Mouse (Mus musculus) layer of hippocampus, adult 9-11 months (tissue): Measurements from ENCODE around the gene Kcnip1.
A peak's percentile ranks its signal among the peaks of the same experiment; 100 is the strongest.

Experiments used
- DNase-seq: peaks from one replicate; pipeline ENCODE4 v3.0.0; 2022

Gene Kcnip1

DNA sequence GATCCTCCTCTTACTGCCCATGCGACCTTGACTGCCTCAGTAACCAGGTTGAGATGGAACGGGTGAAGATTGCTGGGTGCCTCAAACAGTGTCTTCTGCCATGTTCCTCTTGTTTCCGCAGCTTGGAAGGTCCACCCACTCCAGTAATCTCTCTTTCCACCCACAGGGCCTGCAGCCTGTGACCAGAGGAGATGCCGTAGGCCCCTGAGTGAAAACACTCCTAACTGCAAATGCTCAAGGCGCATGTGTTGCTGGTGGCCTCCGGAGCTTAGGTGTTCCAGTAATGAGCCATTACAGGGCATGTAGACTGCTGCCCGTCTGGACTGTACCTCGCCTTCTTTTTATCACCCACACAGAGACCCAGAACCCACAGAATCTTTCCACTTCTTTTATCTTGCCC is 55.3 kb downstream of the Kcnip1 start:
- no peak for DNase-seq

DNA sequence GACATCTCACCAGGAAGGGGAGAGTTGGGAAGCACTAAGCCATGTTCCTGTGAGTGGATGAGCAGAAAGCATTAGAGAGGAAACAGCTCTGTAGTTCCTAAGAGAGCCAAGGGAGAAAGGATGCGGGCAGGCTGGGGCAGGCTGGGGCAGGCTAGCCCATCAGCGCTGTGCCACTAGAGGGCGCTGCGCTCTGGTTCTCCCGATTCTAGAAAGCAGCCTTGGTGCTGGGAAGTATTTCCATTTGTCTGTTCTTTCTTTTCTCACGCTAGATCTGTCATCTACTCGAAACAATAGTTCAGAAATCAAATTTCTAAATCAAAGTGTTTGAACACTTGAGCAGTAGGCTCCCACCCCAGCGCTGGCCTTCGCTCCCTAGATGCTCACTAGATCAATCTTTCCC is 58.7 kb downstream of the Kcnip1 start:
- no peak for DNase-seq

DNA sequence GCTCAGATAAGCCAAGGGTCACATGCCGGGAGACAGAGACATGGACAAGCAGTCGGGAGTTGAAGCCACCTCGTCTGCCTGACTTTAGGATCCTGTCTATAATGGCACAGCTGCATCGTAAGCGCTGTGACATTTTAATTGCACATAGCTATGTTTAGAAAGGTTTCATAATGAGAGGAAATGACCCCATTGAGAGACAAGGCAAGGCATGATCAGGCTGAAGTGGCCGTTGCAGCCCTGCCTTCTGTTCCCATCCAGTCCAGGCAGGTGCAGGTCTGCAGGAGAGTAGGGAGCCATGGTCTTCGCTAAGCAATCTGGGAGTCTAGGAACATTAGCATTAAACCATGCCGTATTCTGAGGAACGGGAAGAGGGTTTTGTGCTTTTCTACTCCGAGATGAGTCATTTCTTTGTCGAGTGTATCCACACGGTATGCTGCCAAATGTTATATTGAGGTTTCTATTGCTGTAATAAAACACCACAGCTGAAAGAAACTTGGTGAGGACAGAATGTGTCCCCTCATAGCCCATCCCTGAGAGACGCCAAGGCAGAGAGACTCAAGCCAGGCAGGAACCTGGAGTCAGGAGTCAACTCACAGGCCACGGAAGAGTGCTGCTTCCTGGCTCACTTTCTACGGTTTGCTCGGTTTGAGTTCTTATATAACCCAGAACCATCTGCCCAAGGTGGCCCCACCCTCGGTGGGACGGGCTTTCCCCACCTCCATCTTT is 60.4 kb downstream of the Kcnip1 start:
- DNase-seq: no peak

DNA sequence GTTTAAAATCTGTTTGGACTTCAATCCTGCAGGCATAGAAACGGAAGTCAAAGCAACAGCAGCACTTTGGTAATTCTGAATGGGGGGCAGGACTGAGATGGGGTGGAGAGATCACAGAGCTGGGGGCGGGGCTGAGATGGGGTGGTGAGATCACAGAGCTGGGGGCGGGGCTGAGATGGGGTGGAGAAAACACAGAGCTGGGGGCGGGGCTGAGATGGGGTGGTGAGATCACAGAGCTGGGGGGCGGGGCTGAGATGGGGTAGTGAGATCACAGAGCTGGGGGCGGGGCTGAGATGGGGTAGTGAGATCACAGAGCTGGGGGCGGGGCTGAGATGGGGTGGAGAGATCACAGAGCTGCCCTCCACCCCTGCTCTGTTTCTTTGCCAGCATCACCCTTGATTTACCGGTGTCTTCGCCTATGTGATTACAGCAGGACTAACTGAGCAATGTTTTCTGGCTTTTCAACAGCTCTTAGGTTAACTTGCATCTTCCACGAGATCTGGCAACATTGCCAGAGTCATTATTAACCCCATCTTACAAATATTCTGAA is 61.0 kb downstream of the Kcnip1 start:
- DNase-seq: no peak

DNA sequence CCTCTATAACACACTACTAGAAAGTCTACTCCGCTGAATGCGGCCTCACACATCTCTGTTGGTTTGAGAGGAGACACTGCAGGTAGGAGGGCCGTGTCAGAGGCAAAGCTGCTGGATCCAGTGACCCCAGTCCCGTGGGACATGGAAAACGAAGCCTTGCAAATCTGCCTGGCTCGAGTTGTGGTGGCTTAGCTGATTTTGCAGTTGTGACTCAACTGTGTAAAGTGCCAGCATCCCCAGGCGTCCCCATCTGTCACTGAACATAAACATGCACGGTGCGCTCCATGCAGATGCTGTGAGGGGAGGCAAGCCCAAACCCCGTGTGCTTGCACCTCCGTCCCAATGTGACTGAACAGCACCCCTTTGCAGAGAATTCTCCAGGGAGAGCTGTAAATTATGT is 63.5 kb downstream of the Kcnip1 start:
- no peak for DNase-seq

DNA sequence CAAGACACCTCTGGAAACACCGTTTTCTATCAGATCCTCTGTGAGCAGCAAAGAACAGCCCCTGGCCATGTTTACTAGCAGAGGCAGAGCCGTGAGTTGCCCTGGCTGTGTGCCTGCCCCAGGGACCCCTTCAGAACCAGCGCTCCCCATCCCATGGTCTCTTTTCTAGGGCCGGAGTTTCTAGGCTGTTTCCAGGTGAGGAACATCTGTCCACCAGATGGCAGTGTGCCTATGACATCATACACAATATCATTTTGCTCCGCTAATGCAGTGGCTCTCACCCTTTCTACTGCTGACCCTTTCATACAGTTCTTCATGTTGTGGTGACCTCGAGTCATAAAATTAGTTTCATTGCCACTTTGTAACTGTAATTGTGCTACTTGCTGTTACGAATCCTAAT is 64.3 kb downstream of the Kcnip1 start:
- DNase-seq: no peak

DNA sequence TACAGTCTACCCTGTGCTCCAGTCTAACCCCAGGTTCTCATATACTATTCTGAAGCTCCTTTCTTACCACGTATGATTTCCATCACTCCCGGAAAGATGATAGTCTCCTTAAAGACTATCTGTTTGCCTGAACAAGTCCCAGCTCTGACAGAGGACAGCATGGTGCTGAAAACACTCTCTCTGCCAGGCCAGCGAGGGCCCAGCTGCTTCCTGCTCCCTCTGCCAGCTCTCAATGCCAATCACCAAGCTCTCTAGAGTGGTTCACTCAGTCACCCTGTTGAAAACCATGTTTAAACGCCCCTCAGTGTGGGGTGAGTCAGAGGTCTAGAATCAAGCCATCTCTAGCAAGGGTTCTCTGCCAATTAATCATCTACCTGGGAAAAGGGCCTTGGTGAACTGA is 65.1 kb downstream of the Kcnip1 start:
- peak; percentile 11 for DNase-seq

DNA sequence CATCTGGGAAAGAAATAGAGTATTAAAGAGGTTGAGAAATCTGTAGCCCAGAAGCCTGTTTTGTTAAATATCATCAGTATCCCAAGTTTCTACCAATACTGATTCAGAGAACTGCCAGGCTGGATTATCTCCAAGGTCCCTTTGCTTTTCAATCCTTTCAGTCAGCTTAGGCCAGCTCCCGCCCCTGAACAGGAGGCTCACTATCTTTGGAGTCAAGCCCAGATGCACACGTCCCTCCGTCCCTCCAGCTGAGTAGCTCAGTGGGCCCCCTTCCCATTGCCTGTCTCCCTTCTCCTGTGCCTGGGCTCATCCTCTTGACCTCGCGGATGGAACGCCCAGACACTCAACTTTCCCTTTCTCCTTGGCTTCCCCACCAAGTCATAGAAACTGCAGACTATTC is 65.6 kb downstream of the Kcnip1 start:
- no peak for DNase-seq

DNA sequence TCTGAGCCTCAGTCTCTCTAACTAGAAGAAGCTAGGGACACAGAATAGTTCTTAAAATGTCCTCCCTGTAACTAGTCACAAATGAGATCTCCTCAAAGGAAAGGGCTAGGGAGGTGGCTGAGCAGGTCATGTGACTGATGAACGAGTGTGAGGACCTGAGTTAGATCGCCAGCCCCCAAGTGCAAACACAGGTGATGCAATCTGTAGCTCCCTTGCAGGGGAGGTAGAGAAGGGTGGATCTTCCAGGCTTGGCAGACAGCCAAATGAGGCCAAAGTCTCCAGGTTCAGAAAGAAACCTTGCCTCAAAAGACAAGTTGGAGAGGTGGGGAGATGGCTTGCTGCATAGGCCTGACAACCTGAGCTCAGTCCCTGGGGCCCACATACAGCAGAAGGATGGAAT is 66.4 kb downstream of the Kcnip1 start:
- no peak for DNase-seq

DNA sequence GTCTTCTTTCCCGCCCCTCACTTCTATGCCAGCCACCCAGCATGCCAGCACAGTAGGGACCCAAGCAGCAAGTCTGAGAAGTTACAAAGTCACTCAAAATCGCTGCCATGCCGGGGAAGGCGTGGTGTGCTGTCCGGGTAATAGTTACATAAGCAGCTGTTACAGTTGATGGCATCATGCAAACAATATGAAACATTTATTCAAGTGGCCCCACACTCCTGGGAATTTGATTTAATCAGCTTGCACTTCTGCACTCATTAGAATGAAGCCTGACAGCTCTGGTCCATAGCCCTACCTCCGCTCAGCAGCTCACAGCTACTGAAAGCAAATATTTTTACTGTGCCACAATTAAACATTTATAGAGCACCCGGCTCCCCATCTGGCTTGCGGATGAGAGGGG is 67.2 kb downstream of the Kcnip1 start:
- DNase-seq: no peak

DNA sequence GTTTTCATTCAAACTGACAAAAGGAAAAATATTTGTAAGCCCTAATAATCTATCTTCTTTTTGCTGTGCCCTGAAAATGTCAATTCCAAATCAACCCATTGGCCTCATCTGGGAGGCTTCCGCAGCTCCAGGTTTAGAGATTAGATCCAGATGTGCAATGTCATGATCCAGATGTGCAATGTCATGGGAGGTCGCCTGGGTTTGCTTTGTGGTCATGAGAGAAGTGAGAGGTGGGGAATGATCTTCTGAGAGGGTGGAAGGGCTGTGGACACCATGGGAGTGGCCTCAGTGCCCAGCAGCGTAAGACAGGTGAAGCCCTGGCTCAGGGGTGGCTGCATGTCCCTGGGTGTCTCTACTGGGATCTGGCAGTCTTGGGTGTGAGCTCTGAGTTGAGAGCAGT is 69.9 kb downstream of the Kcnip1 start:
- DNase-seq: no peak

DNA sequence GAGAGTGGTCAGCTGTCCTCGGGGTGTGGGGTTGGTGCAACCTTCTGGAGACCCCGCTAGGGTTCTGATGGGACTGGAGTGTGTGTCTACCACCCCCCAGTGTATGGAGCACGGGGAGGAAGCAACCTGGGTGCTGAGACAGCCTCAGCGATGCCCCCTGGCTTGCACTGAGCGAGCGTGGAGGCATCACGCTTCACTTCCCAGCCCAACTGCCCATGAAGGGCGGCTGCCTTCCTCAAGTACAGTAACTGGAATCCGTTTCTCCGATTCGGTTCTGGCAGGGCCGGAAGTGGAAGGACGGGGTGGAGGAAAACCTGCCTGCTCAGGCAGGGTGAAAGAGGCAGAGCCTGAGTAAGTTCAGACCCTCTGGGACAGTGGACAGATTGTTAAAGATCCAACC is 71.5 kb downstream of the Kcnip1 start:
- no peak for DNase-seq

DNA sequence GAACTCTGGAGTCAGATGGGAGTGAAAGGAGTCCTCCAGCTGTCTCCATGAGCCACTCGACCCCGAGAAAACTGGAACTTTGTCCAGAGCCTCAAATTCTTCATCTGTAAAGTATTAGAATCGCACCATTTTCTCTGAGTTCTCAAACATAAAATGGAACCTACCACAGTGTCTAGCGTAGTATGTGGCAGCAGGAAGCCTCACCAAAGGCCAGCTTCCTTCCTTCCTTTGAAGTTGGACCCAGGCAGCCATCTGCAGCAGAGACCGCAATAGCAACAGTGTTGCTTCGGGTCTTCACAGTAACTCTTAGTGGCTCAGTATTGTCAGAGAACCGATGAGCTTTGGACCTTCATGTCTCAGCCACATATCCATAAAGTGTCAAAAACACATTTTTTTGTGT is 73.1 kb downstream of the Kcnip1 start:
- no peak for DNase-seq

DNA sequence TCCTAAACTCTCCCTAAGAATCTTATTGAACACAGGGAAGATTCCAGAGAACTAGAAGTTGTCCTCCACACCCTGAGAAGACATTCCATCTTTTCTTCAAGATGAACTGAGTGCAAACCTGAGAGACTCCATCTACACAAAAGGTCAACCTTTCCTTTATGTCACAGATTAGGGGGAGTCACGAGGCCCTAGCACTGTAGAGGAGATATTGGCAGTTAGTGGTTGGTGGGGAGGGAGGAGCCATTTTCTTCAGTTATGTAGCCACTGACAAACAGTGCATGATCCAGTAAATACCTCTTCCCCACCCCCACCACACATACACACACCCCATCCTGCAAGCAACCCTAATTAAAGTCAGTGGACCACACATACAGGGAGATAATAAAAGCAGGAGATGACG is 74.5 kb downstream of the Kcnip1 start:
- DNase-seq: no peak

DNA sequence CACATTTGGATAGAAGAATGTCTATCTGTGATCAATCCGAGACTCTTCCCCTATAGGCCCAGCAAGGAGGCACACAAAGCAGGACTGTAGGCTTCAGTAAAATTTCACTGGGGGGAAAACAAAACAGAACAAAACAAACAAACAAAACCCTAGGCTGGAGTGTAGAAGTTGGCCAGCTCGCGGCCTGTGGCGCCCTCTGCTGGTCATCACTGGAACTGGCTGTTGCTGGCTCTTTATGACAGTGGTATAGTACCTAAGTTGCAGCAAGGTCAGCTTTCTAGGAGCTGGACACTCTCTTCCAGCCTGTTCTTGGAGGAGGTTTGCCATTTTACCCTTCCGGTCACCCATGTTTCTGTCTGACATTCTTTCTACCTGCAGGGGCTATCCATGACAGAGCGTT is 75.4 kb downstream of the Kcnip1 start:
- DNase-seq: peak; percentile 28

DNA sequence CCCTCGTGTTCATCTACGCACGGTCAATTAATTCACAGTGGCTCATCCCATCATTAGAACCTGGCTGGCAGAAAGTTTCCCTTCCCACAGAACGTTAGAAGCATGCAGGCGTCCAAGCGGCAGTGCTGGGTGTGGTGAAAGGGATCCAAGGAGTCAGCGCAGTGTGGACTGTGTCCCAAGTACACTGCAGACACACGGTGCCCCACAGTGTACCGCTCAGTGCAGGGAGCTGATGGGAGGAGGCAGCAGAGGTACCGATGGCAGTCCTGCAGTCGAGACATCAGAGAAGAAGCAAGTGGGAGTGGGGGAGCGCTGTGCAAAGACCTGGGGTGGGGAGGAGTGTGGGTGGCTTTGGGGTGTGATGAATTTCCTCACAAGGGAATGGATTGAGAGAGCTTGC is 78.7 kb downstream of the Kcnip1 start:
- DNase-seq: no peak

DNA sequence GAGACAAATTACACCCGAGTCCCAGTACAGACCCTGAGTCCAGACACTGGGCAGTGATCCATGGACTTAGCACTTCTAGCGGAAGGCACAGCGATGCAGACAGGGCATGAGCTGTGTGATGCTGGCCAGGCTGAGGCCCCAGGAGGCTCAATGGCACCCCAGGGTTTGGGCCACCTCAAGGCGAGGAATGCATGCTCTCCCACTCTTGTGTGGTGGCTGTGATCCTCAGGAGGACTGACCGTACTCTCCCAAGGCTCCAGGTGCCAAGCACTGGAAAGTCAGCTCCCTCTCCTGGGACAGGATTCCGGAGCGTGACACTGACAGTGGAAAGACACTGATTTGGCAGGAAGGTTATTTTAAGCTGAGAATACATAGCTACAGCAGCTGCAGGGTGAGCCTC is 79.9 kb downstream of the Kcnip1 start:
- DNase-seq: no peak

DNA sequence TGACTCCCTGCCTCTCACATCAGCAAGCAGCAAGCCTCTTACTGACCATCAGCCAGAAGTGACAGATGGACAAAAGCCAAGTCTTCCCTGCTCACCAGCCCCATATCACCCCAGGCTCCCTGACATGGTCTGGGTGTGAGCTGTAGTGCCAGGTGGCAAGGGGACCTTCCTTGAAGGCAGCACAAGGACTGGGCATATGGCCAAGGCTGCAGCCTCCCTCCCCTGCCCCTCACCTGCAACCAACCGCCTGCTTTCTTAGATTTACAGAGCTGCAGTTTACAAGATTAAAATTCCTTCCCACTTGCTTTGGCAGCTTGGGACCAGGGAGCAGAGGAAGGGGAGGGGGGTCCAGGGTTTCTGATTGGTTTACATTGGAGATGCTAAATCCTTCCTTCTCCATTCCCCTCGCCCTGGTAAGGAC is 80.8 kb downstream of the Kcnip1 start:
- no peak for DNase-seq

DNA sequence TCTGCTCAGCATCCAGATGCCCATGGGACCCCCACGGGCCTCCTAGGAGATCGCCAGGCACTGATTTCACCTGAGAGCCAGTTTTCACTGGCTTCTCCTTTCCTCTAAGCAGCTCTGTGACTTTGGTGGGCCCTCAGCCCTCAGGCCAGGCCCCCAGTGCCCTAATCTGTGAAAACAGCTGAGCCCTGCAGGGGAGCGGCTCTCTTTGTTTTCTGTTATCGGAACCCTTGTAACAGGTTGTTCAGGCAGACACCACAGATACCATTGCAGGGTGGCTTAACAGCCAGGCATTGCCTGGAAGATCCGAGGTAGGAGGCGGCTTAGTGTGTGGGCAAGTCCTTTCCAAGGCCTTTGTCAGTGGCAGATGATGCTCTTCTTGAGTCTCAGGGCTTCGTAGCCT is 82.0 kb downstream of the Kcnip1 start:
- DNase-seq: no peak

DNA sequence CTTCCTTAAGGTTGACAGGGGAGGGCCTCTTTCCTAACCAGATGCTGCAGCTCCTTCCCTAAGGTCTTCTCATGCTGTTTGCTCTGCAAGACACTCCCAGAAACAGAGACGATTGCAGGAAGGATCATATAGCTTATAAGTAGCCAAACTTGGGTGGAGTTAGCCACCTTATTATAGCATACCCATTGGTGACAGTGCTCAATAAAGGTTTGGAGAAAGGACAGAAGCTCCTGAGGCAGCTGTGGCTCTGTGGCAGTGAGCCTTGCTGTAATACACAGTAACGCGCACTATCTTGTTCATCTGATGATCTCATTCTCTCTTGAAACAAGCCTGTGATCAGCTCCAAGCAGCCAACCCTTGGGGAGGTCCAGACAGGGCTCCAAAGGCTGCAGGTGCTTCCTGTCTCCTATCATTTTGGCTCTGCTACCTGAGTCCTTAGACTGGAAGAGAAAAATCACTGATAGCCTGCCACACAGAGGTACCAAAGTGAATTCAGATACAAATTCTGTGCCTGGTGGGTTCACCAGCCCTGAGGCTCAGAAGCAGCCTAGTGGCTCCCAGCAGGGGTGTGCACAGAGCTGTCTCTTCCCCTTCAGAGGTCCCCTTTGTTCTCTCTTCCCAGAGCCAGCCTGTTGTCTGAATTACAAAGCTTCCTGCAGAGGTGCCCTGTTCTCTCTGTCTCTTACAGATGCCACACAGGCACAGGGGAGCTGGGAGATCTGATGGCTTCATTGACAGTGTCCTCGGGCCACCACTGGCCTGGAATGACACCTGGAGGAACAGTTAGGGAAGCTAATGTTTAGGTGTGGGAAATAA is 84.4 kb downstream of the Kcnip1 start:
- DNase-seq: no peak

DNA sequence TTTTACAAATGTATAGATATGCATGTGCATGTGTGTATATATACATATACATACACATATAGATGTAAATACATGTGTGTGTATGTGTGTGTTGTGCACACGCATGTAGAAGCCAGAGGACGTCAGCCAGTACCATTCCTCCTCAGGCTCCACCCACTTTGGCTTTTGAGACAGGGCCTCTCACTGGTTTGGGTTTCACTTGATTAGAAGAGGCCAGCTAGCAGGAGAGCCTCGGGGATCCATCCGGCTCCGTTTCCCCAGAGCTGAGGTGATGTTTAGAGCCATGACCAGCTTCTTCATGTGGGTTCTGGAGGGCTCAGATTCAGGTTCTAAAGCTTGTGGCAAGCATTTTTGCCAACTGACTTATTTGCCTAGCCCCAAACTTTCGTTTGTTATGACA is 89.5 kb downstream of the Kcnip1 start:
- DNase-seq: no peak

DNA sequence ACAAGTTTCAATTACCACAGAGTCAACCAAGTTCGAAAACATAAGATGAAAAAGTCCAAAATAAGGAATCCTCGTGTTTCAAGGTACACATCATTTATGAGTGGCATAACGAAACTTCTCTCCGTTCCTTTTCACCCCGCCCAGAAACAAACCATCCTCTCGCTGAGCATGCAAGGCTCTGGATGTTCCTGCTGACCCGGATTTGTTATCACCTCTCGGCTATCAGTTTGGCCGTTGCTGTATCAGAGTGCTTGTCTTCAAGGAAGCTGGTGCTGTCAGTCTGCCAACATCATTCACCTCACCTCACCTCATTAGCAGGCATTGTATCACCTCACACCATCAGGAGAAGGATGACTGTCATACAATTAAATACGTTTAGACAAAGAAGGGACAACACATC is 90.6 kb downstream of the Kcnip1 start:
- no peak for DNase-seq

DNA sequence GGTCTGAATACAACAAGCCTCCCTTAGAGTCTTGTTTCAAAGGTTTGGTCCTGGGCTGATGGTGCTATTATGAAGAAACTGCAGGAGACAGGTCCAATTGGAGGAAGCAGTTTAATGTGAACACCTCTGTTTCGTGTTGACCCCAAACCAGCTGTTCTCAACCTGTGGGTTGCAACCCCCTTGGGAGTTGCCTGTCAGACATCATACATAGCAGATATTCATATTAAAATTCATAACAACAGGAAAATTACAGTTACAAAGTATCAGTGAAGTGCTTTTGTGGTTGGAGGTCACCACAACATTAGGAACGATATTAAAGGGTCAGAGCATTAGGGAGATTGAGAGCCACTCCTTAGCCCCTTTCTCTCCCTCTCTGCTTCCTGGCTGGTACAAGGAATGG is 91.2 kb downstream of the Kcnip1 start:
- DNase-seq: no peak

DNA sequence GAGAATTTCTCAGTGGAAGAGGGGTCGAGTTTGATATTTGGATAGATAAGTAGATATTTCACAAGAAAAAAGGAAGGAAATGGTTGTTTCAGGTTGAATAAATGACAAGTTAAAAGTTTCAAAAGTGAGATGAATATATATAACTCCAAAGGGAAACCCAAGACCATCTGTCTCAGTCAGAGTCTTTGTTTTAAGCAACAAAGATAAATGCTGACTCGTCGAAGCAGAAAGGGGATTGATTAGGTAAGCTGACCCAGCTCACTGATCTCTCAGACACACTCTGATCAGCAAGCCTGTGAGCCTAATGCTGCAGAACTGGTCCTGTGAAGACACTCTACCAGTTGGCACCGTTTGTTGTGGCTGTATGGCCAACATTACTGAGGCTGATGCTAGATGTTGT is 101.9 kb downstream of the Kcnip1 start:
- DNase-seq: no peak
